Mouse (Mus musculus) forebrain, embryonic 16.5 days (tissue): ENCODE results near the gene Fbxl15. TPM values are rescaled to one million over a fixed set of nuclear protein-coding genes. Genes with fewer than 3 reads are reported as not detected.
A peak's percentile ranks its signal among the peaks of the same experiment; 100 is the strongest.

ENCODE experiments used
- ATAC-seq: fragments of 200-750 bp; cut with Nextera tagmentation; 2 replicates; pipeline ENCODE4 v1.8.0; 2017; ENCODE audit warnings: mild to moderate bottlenecking, moderate library complexity
- H3K27ac ChIP-seq: fragments of 300-500 bp; sonication (generic); 2 replicates; pipeline ENCODE4 v1.5.1; 2014; ENCODE audit warnings: low read length, control low read depth
- H3K27me3 ChIP-seq: fragments of 300-500 bp; sonication (generic); replicated peaks from 2 replicates; pipeline ENCODE4 v1.6.1; 2014; ENCODE audit warnings: low read length; ENCODE audit not compliant: control insufficient read depth, insufficient read depth
- H3K36me3 ChIP-seq: fragments of 300-500 bp; sonication (generic); 2 replicates; pipeline ENCODE4 v1.6.1; 2014; ENCODE audit not compliant: control insufficient read depth, insufficient read depth
- H3K4me1 ChIP-seq: fragments of 300-500 bp; sonication (generic); replicated peaks from 2 replicates; pipeline ENCODE4 v1.6.1; 2014; ENCODE audit warnings: low read length; ENCODE audit not compliant: control insufficient read depth, insufficient read depth
- H3K4me2 ChIP-seq: fragments of 300-500 bp; sonication (generic); 2 replicates; pipeline ENCODE4 v1.6.1; 2014; ENCODE audit warnings: mild to moderate bottlenecking, low read length, control low read depth
- H3K4me3 ChIP-seq: fragments of 300-500 bp; sonication (generic); replicated peaks from 2 replicates; pipeline ENCODE4 v1.5.1; 2014; ENCODE audit warnings: mild to moderate bottlenecking, low read length, control low read depth
- H3K9ac ChIP-seq: fragments of 300-500 bp; sonication (generic); replicated peaks from 2 replicates; pipeline ENCODE4 v1.6.1; 2014; ENCODE audit warnings: low read depth, low read length, control low read depth
- H3K9me3 ChIP-seq: fragments of 300-500 bp; sonication (generic); 2 replicates; pipeline ENCODE4 v1.6.1; 2016; ENCODE audit warnings: low read length; ENCODE audit not compliant: control insufficient read depth
- WGBS: fragments of 180-500 bp; shearing (Covaris S2); extraction: QIAGEN DNeasy Blood & Tissue Kit; methylation state at CpG from one replicate; pipeline ENCODE4 v1.1.7; 2014; 5-methylcytosine and 5-hydroxymethylcytosine counted together
- polyA plus RNA-seq: library from polyadenylated mRNA; unstranded; fragments of >200 nt; fragmentation: Nextera tagmentation; extraction: Ambion mirVana; gene quantifications from 2 replicates; pipeline ENCODE4 v1.2.1, GENCODE M21; 2015

Gene Fbxl15
- polyA plus RNA-seq, 1 experiment from 2014 or later, result 44.2 TPM

DNA sequence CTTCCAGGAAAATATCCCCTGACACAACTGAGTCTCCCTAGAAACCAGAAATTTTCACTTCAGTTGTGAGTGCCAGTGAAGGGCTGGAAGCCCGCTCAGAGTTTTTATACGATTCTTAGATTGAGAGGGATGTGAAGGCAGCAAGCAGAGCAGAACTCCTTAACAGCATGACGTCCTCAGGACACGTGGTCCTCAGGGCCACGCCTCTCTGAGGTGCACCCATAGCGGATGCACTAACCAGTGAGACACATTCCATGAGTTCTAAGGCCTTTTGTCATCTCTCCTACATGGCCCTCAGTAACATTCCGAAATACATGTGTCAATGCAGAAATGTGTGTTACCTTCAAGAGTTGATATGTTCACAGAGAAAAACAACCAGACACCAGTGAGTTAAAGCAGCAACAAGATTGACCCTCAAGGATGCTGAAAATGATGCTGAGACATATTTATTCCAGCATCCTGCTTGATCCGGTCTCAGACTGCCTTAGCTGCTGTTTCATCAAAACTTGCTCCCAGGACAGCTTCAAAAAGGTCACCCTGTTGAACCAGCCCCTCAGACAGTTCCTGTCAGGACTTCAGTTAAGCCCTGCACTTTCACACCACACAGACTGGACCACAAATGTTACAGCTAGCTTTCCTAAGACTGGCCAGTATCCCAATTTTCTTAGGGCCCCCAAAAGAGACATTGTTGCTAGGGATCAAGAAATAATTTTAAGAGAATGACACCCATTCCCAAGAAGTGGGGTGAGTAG is 27.5 kb upstream of the Fbxl15 start:
- WGBS, result 37% methylated on average over 8 of the region's 8 CpGs
- H3K4me3 ChIP-seq, result no peak overlapping the region
- no peaks in the 10 kb centered on the region for H3K9me3 ChIP-seq
- peaks cover 17% of the 10 kb centered on the region for H3K4me1 ChIP-seq
- H3K36me3 ChIP-seq, result no peaks in the 10 kb centered on the region
- H3K4me2 ChIP-seq, result no peak overlapping the region
- no peak for ATAC-seq
- no peak overlapping the region for H3K9ac ChIP-seq
- H3K27ac ChIP-seq, result no peak overlapping the region
- H3K27me3 ChIP-seq, result 0 out of 2 replicates have a peak, but pooled peaks cover 4% of the 10 kb centered on the region

DNA sequence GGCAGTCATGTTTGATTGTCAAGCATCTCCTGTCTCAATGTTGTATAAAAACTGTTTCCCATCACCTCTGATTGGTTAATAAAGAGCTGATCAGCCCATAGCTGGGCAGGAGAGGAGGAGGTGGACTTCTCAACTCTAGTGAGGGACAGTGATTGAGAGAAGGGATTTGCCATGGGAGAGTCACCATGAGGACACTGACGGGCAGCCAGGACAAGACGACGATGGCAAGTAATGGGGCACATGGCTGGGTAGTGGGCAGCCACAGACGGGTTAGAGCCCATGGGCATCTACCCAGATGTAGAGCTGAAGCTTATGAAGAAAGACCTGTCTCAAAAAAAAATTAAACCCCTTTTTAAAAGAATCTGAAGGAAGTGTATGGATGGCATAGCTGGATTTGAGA is 25.4 kb upstream of the Fbxl15 start:
- 87% methylated on average over 4 of the region's 4 CpGs for WGBS
- no peaks in the 10 kb centered on the region for H3K36me3 ChIP-seq
- no peak overlapping the region for H3K9ac ChIP-seq
- H3K9me3 ChIP-seq, result no peaks in the 10 kb centered on the region
- H3K27ac ChIP-seq, result no peak overlapping the region
- H3K4me1 ChIP-seq, result peaks cover 23% of the 10 kb centered on the region
- ATAC-seq, result no peak
- no peak overlapping the region for H3K4me3 ChIP-seq
- H3K4me2 ChIP-seq, result no peak overlapping the region
- H3K27me3 ChIP-seq, result peaks cover 5% of the 10 kb centered on the region; the same call in 1 of the 2 replicates

DNA sequence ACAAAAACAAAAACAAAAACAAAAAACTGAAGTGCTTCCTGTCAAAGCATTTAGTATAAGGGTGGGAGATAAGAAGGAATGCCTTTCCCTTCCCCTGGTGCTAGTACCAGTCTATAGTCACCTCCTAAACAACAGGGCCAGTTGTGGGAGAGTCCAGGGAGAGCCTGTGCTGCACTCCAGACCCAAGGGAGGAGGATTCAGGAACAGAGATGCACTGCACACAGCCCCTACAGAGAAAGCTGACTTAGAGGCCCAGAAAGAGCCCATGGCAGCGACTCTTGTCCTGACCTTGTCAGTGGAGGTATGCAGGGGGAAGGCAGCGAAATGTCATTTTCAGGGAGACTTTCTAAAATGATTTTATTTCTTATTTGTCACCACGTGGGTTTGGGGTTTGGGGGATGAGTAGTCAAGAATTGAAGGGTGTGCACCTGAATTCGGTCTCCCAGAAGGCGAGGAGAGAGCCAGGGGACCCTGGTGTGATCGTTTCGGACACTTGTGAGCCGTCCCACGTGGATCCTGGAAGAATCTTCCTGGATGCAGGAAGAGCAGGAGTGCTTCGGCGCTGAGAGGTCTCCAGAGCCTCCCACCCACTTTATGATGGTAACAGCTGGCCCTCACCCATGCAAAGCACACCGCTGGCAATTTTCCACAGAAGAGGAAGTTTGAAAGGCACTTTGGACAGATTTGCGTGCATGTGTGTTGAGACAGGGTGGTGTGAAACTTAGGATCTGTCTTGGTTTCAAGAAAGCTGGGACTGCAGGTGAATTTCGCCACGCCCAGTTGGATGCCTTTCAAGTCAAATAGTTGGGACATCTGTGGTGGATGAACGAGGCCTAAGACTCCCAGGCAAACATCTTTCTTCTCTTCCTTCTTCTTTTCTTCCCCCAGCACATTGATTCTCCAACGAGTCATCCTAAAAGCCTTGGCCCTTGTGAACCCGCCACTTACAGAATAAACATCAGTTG is 24.5 kb upstream of the Fbxl15 start:
- Histone ChIP-seq H3K9ac (no peak overlapping the region), H3K36me3 (no peaks in the 10 kb centered on the region), H3K9me3 (no peaks in the 10 kb centered on the region), H3K4me3 (peak overlapping the region; percentile 60), H3K27ac (no peak overlapping the region), H3K4me1 (peaks cover 24% of the 10 kb centered on the region), H3K27me3 (peaks cover 12% of the 10 kb centered on the region), H3K4me2 (peak overlapping the region; percentile 89)
- no peak for ATAC-seq
- 55% methylated on average over 18 of the region's 18 CpGs for WGBS

DNA sequence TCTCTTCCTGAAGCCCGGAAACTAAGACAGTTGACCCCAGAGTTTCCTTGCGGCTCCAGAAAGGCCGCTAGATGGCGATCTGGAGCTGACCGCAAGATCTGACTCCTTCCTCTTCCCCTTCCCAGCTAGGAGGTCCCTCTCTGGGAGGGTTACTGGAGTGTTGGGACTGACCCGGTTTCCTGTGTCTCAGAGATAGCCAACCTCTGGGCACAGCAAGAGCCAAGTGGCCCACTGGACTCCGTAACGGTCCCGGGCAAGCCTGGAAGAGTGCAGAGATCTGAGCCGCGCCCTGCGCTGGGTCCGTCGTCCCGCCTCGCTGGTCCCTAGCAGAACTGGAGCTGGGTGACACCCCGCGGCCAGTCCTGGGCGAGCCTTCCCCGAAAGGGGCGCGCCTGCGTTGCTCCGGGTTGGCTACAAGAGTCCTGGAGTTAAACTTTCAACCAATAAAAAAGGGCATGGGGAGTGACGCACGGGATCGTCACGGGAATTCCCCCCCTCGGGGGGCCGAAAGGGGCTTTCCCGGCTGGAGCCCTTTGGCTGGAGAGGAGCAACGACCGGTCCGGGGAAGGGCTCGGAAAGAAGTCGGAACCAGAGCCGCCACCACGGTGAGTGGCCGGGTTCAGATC is 23.7 kb upstream of the Fbxl15 start, which contains the start of gene Nfkb2:
TSS of gene Nfkb2 (plus strand) at position 105 of the 626 bp plus-strand sequence.
- under 1% methylated on average over 34 of the region's 39 CpGs for WGBS

DNA sequence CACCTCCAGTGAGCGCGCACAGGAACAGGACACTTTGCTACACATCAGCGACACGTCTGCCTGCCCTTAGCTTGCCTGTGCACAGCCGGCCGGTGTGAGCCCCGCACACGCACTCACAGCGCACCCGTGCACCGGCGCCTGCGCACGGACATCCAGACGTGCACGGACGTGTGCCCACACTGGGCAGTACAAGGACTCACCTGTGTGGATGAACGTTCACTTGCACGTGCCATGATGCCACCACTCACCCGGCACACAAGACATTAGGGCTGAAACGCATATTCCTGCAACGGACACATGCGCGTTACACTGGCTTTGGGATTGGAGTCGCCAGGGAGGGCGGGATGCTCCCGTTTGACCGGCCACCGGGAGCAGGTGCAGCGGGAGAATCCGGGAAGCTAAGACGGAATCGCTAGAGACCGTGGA is 23.1 kb upstream of the Fbxl15 start:
- H3K36me3 ChIP-seq, result no peaks in the 10 kb centered on the region
- H3K9me3 ChIP-seq, result no peaks in the 10 kb centered on the region
- peak; percentile 26; the same call in 1 of the 2 replicates for ATAC-seq
- H3K27me3 ChIP-seq, result peaks cover 12% of the 10 kb centered on the region
- H3K4me2 ChIP-seq, result peak overlapping the region; percentile 89
- peak overlapping the region; percentile 60 for H3K4me3 ChIP-seq
- peaks cover 31% of the 10 kb centered on the region for H3K4me1 ChIP-seq
- H3K9ac ChIP-seq, result peak overlapping the region; percentile 66
- WGBS, result under 1% methylated on average over 34 of the region's 34 CpGs
- H3K27ac ChIP-seq, result no peak overlapping the region

More for the DNA sequence above, 23.7 kb upstream of the Fbxl15 start, which contains the start of gene Nfkb2:
- Histone ChIP-seq H3K4me3 (peak within 1 kb of the TSS; percentile 60), H3K27me3 (peaks cover 12% of the 10 kb centered on the region), H3K27ac (no peak within 1 kb of the TSS), H3K36me3 (no peaks in the 10 kb centered on the region), H3K4me1 (peaks cover 31% of the 10 kb centered on the region), H3K9ac (peak within 1 kb of the TSS; percentile 66), H3K9me3 (no peaks in the 10 kb centered on the region), H3K4me2 (peak within 1 kb of the TSS; percentile 89)
- ATAC-seq, result peak; percentile 73

DNA sequence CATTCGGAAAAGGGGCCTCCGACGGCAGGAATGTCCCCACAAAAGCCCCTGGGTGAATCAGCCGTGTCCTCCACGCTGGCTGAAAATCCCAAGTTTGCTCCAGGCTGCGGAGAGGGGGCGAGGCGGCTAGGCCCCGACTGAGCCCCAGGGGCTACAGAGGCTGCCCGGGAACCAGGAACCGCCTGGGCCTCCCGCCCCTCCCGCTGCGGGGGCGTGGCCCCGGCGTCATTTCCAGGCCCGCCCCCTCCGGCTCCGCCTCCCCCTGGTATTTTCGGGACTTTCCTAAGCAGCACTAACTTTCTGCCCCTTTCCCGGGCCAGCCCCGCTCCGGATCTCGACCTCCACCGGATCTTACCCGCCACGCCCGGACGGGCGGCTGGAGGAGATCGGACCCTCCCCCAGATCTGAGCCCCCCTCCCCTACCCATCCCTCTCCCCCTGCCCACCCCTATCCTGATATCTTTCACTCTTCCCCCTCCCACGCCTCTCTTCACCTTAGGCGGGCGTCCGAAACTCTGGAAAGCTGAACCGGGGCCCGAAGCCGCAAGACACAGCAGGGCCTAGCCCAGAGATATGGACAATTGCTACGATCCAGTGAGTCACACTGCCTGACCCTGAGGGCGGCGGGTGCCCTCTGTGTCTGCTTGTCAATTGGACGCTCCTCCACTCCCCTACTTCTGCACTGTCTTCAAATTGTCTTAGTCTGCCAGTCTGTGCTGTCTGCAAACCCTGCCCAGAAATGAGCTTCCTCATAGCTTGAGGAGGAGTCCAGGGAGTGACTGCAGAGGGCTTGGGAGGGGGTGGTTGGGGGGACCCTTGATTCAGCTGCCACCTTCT is 22.3 kb upstream of the Fbxl15 start:
- Histone ChIP-seq H3K4me2 (peak overlapping the region; percentile 89), H3K4me1 (peaks cover 31% of the 10 kb centered on the region), H3K4me3 (peak overlapping the region; percentile 60), H3K9ac (peak overlapping the region; percentile 66), H3K27ac (no peak overlapping the region), H3K27me3 (peaks cover 12% of the 10 kb centered on the region), H3K36me3 (no peaks in the 10 kb centered on the region), H3K9me3 (no peaks in the 10 kb centered on the region)
- under 1% methylated on average over 36 of the region's 43 CpGs for WGBS
- ATAC-seq, result peak; percentile 41

DNA sequence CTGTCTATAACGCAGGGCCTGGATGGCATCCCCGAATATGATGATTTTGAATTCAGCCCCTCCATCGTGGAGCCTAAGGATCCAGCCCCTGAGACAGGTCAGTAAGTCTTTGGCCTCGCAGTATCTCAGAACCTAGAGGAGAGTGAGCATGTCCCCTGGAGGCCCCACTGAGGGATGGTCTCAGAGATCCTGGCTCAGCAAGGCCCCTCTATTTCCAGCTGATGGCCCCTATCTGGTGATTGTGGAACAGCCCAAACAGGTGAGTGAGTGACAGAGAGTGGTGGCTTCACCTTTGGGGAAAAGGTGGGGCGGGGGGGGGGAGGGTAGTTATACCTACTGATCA is 21.7 kb upstream of the Fbxl15 start:
- H3K27me3 ChIP-seq, result peaks cover 12% of the 10 kb centered on the region
- no peak for ATAC-seq
- no peak overlapping the region for H3K27ac ChIP-seq
- H3K9me3 ChIP-seq, result no peaks in the 10 kb centered on the region
- 52% methylated on average over 5 of the region's 5 CpGs for WGBS
- no peaks in the 10 kb centered on the region for H3K36me3 ChIP-seq
- H3K4me1 ChIP-seq, result peaks cover 31% of the 10 kb centered on the region
- no peak overlapping the region for H3K9ac ChIP-seq
- no peak overlapping the region for H3K4me3 ChIP-seq
- H3K4me2 ChIP-seq, result peak overlapping the region; percentile 89

DNA sequence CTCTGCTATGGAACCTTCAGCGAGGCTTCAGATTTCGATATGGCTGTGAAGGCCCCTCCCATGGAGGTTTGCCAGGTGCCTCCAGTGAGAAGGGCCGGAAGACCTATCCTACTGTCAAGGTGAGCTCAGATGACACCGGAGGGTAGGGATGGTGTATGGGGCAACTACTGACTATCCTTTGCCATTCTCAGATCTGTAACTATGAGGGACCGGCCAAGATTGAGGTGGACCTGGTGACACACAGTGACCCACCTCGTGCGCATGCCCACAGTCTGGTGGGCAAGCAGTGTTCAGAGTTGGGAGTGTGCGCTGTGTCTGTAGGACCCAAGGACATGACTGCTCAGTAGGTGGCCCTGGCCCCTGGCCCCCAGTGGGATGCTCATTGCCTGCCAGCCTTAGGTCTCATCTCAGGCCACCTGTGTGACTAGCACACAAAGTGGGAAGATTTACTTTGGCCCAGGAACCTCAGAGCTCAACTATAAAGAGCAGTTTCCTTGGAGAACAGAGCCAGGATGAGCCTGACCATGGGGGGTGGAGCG is 21.2 kb upstream of the Fbxl15 start:
- no peaks in the 10 kb centered on the region for H3K9me3 ChIP-seq
- WGBS, result 90% methylated on average over 9 of the region's 9 CpGs
- no peaks in the 10 kb centered on the region for H3K36me3 ChIP-seq
- H3K4me1 ChIP-seq, result peaks cover 31% of the 10 kb centered on the region
- H3K27ac ChIP-seq, result no peak overlapping the region
- no peak overlapping the region for H3K9ac ChIP-seq
- no peak overlapping the region for H3K4me2 ChIP-seq
- no peak overlapping the region for H3K4me3 ChIP-seq
- no peak for ATAC-seq
- H3K27me3 ChIP-seq, result peaks cover 12% of the 10 kb centered on the region
